Mouse (Mus musculus) kidney, adult 2 months (tissue): ENCODE measurements around the gene Epas1.

Experiments
- CTCF ChIP-seq: fragments of 200-500 bp; conservative IDR thresholded peaks from 2 replicates; pipeline ENCODE4 v1.5.1; 2011; ENCODE audit warnings: low read depth, mild to moderate bottlenecking, control low read depth, low read length, moderate library complexity, mixed read lengths; ENCODE audit not compliant: insufficient read depth, insufficient read length
- POLR2A ChIP-seq: fragments of 200-500 bp; IDR thresholded peaks from one replicate; pipeline ENCODE4 v1.6.1; 2011; ENCODE audit warnings: low read depth, low read length, control low read depth

DNA sequence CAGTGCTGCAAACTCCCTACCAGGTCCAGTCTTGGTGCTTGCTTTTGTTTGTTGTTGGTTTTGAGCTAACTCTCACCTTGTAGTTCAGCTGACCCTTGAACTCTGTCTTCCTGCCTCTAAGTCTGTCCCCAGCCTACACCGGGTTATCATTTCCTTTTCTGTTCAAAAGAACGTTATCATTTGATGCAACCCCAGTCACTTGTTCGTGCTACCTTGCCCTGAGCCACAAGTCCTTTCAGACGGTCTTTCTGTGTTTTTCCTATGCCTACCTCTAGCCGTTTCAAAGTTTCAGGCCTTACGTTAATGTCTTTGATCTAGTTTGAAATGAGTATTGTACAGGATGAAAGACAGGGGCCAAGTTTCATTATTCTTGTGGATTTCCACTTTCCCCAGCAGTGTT, 119.1 kb downstream of the Epas1 start:
- TF ChIP-seq CTCF (no peak), POLR2A (no peak)
